Mouse (Mus musculus): ENCODE measurements around the gene Usp21. TPM values are rescaled to one million over a fixed set of nuclear protein-coding genes. Genes with fewer than 3 reads are reported as not detected.

Gene Usp21
- total RNA-seq, 2 experiments from 2014 or later, result 15.1 to 19.3 TPM

- DNase-seq (ENCODE audit: low spot score), result no peak
Measured at GRCm38 (mm10) chr1:171285096-171285892, 2.5 kb downstream of the Usp21 start.

GRCm38 (mm10) chr1:171284491-171284890 is 3.3 kb downstream of the Usp21 start:
- no peak for DNase-seq (ENCODE audit: low spot score)

GRCm38 (mm10) chr1:171283188-171284160 is 4.3 kb downstream of the Usp21 start:
- DNase-seq (ENCODE audit: low spot score), result no peak

- peak; percentile 3 for DNase-seq (ENCODE audit: low spot score)
Measured at GRCm38 (mm10) chr1:171282086-171282805, 5.5 kb downstream of the Usp21 start.

GRCm38 (mm10) chr1:171281528-171281923 is 6.3 kb downstream of the Usp21 start:
- peak; percentile 86 for DNase-seq (ENCODE audit: low spot score)

GRCm38 (mm10) chr1:171280916-171281527 is 6.8 kb downstream of the Usp21 start, which contains the start of gene Ppox:
TSS of gene Ppox (minus strand) at chr1:171281186.
- DNase-seq (ENCODE audit: low spot score), result peak; percentile 93

- no peak for DNase-seq (ENCODE audit: low spot score)
Measured at GRCm38 (mm10) chr1:171280250-171280915, 7.4 kb downstream of the Usp21 start.

- no peak for DNase-seq (ENCODE audit: low spot score)
Measured at GRCm38 (mm10) chr1:171279721-171280120, 8.1 kb downstream of the Usp21 start.

- no peak for DNase-seq (ENCODE audit: low spot score)
Measured at GRCm38 (mm10) chr1:171279012-171279705, 8.6 kb downstream of the Usp21 start.

- no peak for DNase-seq (ENCODE audit: low spot score)
Measured at GRCm38 (mm10) chr1:171278436-171278835, 9.4 kb downstream of the Usp21 start.

- DNase-seq (ENCODE audit: low spot score), result no peak
Measured at GRCm38 (mm10) chr1:171277736-171278135, 10.1 kb downstream of the Usp21 start.

GRCm38 (mm10) chr1:171276110-171276748 is 11.6 kb downstream of the Usp21 start:
- no peak for DNase-seq (ENCODE audit: low spot score)

- no peak for DNase-seq (ENCODE audit: low spot score)
Measured at GRCm38 (mm10) chr1:171275144-171275734, 12.6 kb downstream of the Usp21 start.

GRCm38 (mm10) chr1:171274171-171274570 is 13.6 kb downstream of the Usp21 start:
- no peak for DNase-seq (ENCODE audit: low spot score)

- no peak for DNase-seq (ENCODE audit: low spot score)
Measured at GRCm38 (mm10) chr1:171272086-171272485, 15.7 kb downstream of the Usp21 start.

- DNase-seq (ENCODE audit: low spot score), result no peak
Measured at GRCm38 (mm10) chr1:171271622-171272021, 16.2 kb downstream of the Usp21 start.

- no peak for DNase-seq (ENCODE audit: low spot score)
Measured at GRCm38 (mm10) chr1:171271196-171271595, 16.6 kb downstream of the Usp21 start.

GRCm38 (mm10) chr1:171270573-171270900 is 17.3 kb downstream of the Usp21 start:
- DNase-seq (ENCODE audit: low spot score), result no peak

Measured in gastrocnemius, adult 18-20 months (tissue).